Mouse (Mus musculus): Measurements from ENCODE around the gene Prl7a1. TPM values are rescaled to one million over a fixed set of nuclear protein-coding genes. Genes with fewer than 3 reads are reported as not detected.

Gene Prl7a1
- not detected for total RNA-seq (2021)
- long read RNA-seq, experiment 1 = 0 reads
- long read RNA-seq, experiment 2 = 0 reads

GRCm38 (mm10) chr13:27642393-27642792, at the start of gene Prl7a1:
Gene Prl7a1, minus strand, starts transcription at chr13:27642493.
- DNase-seq = no peak

DNA sequence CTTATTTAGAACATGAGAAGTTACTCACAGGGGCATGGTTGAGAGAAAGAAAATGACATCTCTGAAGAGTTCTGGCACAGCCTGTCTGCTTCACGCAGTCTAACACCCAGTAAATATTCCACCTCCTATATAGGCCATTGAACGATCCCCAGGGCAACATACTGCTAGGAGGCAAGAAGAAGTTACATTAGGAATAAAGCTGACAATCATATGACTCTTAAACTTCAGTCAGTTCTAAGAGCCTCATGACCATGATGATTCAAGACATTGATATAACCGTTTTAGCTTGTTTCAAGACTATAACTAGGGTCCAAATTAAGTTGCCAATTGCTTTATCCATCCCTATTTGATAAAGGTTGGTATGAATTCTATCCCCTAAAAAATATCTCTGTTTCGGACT, 25.6 kb upstream of the Prl7a1 start, which contains the start of gene Prl7a2:
Prl7a2 (minus strand) TSS at position 101 of the 400 bp plus-strand sequence.
- DNase-seq = no peak

DNA sequence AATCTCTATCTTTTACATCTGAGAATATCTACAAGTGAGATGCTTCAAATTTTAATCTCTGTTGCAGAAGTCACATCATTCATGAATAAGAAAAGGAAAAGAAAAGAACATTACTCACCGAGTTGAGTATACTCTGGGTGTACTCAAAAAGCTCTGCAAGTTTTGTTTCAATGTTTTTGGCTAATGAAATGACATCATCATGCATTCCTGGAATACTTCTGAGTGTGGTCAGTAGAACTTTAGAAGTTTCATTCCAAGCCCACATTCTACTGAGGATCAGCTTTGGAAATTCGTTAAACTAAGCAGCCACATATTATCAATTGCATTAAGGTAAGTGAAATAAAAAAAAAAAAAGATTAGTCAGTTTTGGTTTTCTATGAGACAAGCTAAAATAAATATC, 18.5 kb upstream of the Prl7a1 start:
- DNase-seq = no peak

DNA sequence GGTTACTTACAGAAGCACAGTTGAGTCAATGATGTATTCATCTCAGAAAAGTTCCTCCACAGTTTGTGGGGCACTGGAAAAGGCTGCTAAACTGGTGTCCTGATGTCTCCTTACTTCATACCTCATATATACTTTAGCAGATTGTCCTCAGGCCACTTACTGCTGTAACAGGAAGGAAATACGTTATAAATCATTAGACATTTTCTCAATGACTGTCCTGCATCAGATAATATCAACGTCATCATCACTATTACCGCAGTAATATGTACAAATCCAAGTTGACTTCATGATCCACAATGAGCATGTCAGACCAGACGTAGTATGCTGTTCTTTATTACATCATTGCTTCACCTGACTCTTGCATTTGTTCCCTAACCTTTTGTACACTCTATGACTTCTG, 31.8 kb downstream of the Prl7a1 start, which contains the start of gene Prl7b1:
Prl7b1 (minus strand) TSS at position 101 of the 400 bp plus-strand sequence.
- no peak for DNase-seq

Other genes with a start within 250 kb of the Prl7a1 start
- not detected for gene Prl8a6, start 203.8 kb downstream of the Prl7a1 start, total RNA-seq (2021)
- gene Prl8a8, start 129.3 kb downstream of the Prl7a1 start, total RNA-seq (2021) = not detected
- gene Prl8a9, start 77.9 kb downstream of the Prl7a1 start, total RNA-seq (2021) = not detected
- not detected for gene Prl8a1, start 60.3 kb downstream of the Prl7a1 start, total RNA-seq (2021)
- gene Prl7b1, start 31.9 kb downstream of the Prl7a1 start, total RNA-seq (2021) = not detected
- gene Prl7a2, start 25.5 kb upstream of the Prl7a1 start, total RNA-seq (2021) = not detected
- not detected for gene Prl7d1, start 74.2 kb upstream of the Prl7a1 start, total RNA-seq (2021)
- gene Prl7c1, start 138.3 kb upstream of the Prl7a1 start, total RNA-seq (2021) = not detected
- not detected for gene Prl2a1, start 159.2 kb upstream of the Prl7a1 start, total RNA-seq (2021)
- gene Prl2c1, start 206.8 kb upstream of the Prl7a1 start, total RNA-seq (2021) = not detected

Measured in adrenal gland, postnatal 10 days (tissue).